In genomic region chr12:76752652-76753318, GRCm38 (mm10) we compare ENCODE assay signal across 8 mouse cellular contexts. TPM values are rescaled to one million over a fixed set of nuclear protein-coding genes. Genes with fewer than 3 reads are reported as not detected.
A peak's percentile ranks its signal among the peaks of the same experiment; 100 is the strongest.
DNase-seq lines count a peak whose midpoint lies in the region; ATAC-seq and TF ChIP-seq lines count a peak whose summit lies in the region.

No protein-coding gene starts in this region.

- no peak overlapping the region for H3K27ac ChIP-seq in heart, embryonic 11.5 days (ENCODE audit: low read depth, low read length)
- H3K27ac ChIP-seq in midbrain, postnatal 0 days (ENCODE audit: low read depth, low read length), result no peak overlapping the region

- H3K4me1 ChIP-seq in heart, embryonic 11.5 days (ENCODE audit: control insufficient read depth, insufficient read depth, low read length), result no peaks in the 10 kb centered on the region
- H3K4me1 ChIP-seq in midbrain, postnatal 0 days (ENCODE audit: insufficient read depth, low read length), result no peaks in the 10 kb centered on the region

- no peak overlapping the region for H3K4me2 ChIP-seq in heart, embryonic 11.5 days
- H3K4me2 ChIP-seq in midbrain, postnatal 0 days (ENCODE audit: low read depth, low read length, poor library complexity, severe bottlenecking), result no peak overlapping the region

- WGBS in heart, embryonic 11.5 days (ENCODE audit: insufficient replicate concordance), result 42% methylated on average over 14 of the region's 14 CpGs
- WGBS in midbrain, postnatal 0 days, result 44% methylated on average over 14 of the region's 14 CpGs

- no peaks in the 10 kb centered on the region; the same call in 1 of the 2 replicates for H3K9me3 ChIP-seq in heart, embryonic 11.5 days (replicated peaks; ENCODE audit: control insufficient read depth, low read length)
- no peaks in the 10 kb centered on the region for H3K9me3 ChIP-seq in midbrain, postnatal 0 days (ENCODE audit: low read length)

- H3K27me3 ChIP-seq in heart, embryonic 11.5 days (ENCODE audit: control insufficient read depth, insufficient read depth, low read length), result no peaks in the 10 kb centered on the region
- no peaks in the 10 kb centered on the region for H3K27me3 ChIP-seq in midbrain, postnatal 0 days (ENCODE audit: insufficient read depth, low read length)

- peak; percentile 75 for TF ChIP-seq CTCF in midbrain, postnatal 0 days (IDR thresholded peaks at IDR 0.05)

- no peaks in the 10 kb centered on the region for H3K36me3 ChIP-seq in heart, embryonic 11.5 days (ENCODE audit: control insufficient read depth, insufficient read depth, low read length)
- no peaks in the 10 kb centered on the region for H3K36me3 ChIP-seq in midbrain, postnatal 0 days (ENCODE audit: insufficient read depth, low read length)

- no peak overlapping the region for H3K9ac ChIP-seq in heart, embryonic 11.5 days (ENCODE audit: low read depth, low read length)
- H3K9ac ChIP-seq in midbrain, postnatal 0 days (replicated peaks; ENCODE audit: low read length, poor library complexity, severe bottlenecking), result no peak overlapping the region

- peak; percentile 61 for DNase-seq in heart, adult 11 months
- DNase-seq in A20 (ENCODE audit: low read depth, low spot score) (peak; percentile 82), adipocyte (ENCODE audit: low spot score) (peak; percentile 47)
- DNase-seq in layer of hippocampus, adult 11-12 months (ENCODE audit: low spot score), result peak; percentile 80
- DNase-seq in midbrain, postnatal 0 days (ENCODE audit: low spot score), result peak; percentile 77
- DNase-seq in thymus, postnatal 25 days, result peak; percentile 65

- ATAC-seq in heart, embryonic 11.5 days (replicated peaks; ENCODE audit: insufficient number of reproducible peaks, low FRiP score, low TSS enrichment), result no peak
- ATAC-seq in erythroid progenitor cell, adult 5-6 weeks (replicated peaks; ENCODE audit: low FRiP score, poor library complexity, severe bottlenecking), result 0 out of 2 replicates have a peak, but pooled peaks have one; percentile 49
- no peak for ATAC-seq in midbrain, postnatal 0 days (ENCODE audit: low FRiP score)

- no peak overlapping the region for H3K4me3 ChIP-seq in heart, embryonic 11.5 days (ENCODE audit: low read depth, low read length)
- H3K4me3 ChIP-seq in midbrain, postnatal 0 days (ENCODE audit: low read depth, low read length), result no peak overlapping the region

RNA-seq across cellular contexts. Expression of gene Churc1, which starts 12.6 kb away (rescaled TPM):
- polyA plus RNA-seq in heart, embryonic 11.5 days (2014; fragmentation: Nextera tagmentation; extraction: Ambion mirVana), result 146 and 148 TPM in 2 replicates
- total RNA-seq in erythroid progenitor cell, adult 5-6 weeks (2015; ENCODE audit: low replicate concordance), result 28.5 and 66.0 TPM in 2 replicates
- 24.4 and 42.7 TPM in 2 replicates for total RNA-seq in erythroid progenitor cell, adult 5-6 weeks (2017; ENCODE audit: low replicate concordance)
- total RNA-seq in midbrain, postnatal 0 days (2014; rRNA removed), result 60.3 and 66.9 TPM in 2 replicates
- 120 and 124 TPM in 2 replicates for polyA plus RNA-seq in midbrain, postnatal 0 days (2015; fragmentation: Nextera tagmentation; extraction: Ambion mirVana)

RNA-seq across cellular contexts. Expression of gene Fntb, which starts 12.6 kb away (rescaled TPM):
- polyA plus RNA-seq in heart, embryonic 11.5 days (2014; fragmentation: Nextera tagmentation; extraction: Ambion mirVana), result 30.7 and 34.2 TPM in 2 replicates
- total RNA-seq in erythroid progenitor cell, adult 5-6 weeks (2015; ENCODE audit: low replicate concordance), result 51.9 and 77.1 TPM in 2 replicates
- 21.3 and 47.2 TPM in 2 replicates for total RNA-seq in erythroid progenitor cell, adult 5-6 weeks (2017; ENCODE audit: low replicate concordance)
- total RNA-seq in midbrain, postnatal 0 days (2014; rRNA removed), result 33.3 and 34.3 TPM in 2 replicates
- polyA plus RNA-seq in midbrain, postnatal 0 days (2015; fragmentation: Nextera tagmentation; extraction: Ambion mirVana), result 36.6 and 37.8 TPM in 2 replicates

RNA-seq across cellular contexts. Expression of gene Sptb, which starts 42.4 kb away (rescaled TPM):
- 15.7 and 17.0 TPM in 2 replicates for polyA plus RNA-seq in heart, embryonic 11.5 days (2014; fragmentation: Nextera tagmentation; extraction: Ambion mirVana)
- total RNA-seq in erythroid progenitor cell, adult 5-6 weeks (2015; ENCODE audit: low replicate concordance), result 651 and 669 TPM in 2 replicates
- 1,485 and 1,588 TPM in 2 replicates for total RNA-seq in erythroid progenitor cell, adult 5-6 weeks (2017; ENCODE audit: low replicate concordance)
- total RNA-seq in midbrain, postnatal 0 days (2014; rRNA removed), result 31.1 and 32.8 TPM in 2 replicates
- 4.3 and 4.8 TPM in 2 replicates for polyA plus RNA-seq in midbrain, postnatal 0 days (2015; fragmentation: Nextera tagmentation; extraction: Ambion mirVana)

RNA-seq across cellular contexts. Expression of gene Gpx2, which starts 42.6 kb away (rescaled TPM):
- polyA plus RNA-seq in heart, embryonic 11.5 days (2014; fragmentation: Nextera tagmentation; extraction: Ambion mirVana), result 0.36 TPM in 1 of 2 replicates, not detected in the other
- total RNA-seq in erythroid progenitor cell, adult 5-6 weeks (2015; ENCODE audit: low replicate concordance), result 1.3 TPM in 1 of 2 replicates, not detected in the other
- not detected in 2 replicates for total RNA-seq in erythroid progenitor cell, adult 5-6 weeks (2017; ENCODE audit: low replicate concordance)
- total RNA-seq in midbrain, postnatal 0 days (2014; rRNA removed), result 0.33 TPM in 1 of 2 replicates, not detected in the other
- polyA plus RNA-seq in midbrain, postnatal 0 days (2015; fragmentation: Nextera tagmentation; extraction: Ambion mirVana), result 0.21 TPM in 1 of 2 replicates, not detected in the other

Comparison
In these comparisons a context has a peak if more than half of its experiments do, and no peak if none do; other contexts are left out.
1. RNA of gene Sptb, which starts 42.4 kb away (total RNA-seq): 651 to 1,588 TPM in erythroid progenitor cell, adult 5-6 weeks; 31.1 to 32.8 TPM in midbrain, postnatal 0 days; every median in the first group is over 10 times any median in the second.
2. Peak in every context shown above with its lines, with median percentiles within 50 percentile points of each other: DNase-seq.